Mouse (Mus musculus) olfactory bulb, adult 2 months (tissue): Measurements from ENCODE around the gene Sacm1l. TPM values are rescaled to one million over a fixed set of nuclear protein-coding genes. Genes with fewer than 3 reads are reported as not detected.

Source experiments
- H3K27ac ChIP-seq: fragments of 200-500 bp; 2 replicates; pipeline ENCODE4 v1.5.1; 2012; ENCODE audit warnings: low read depth, low read length; ENCODE audit not compliant: insufficient read depth
- H3K4me1 ChIP-seq: fragments of 200-500 bp; 2 replicates; pipeline ENCODE4 v1.6.1; 2012; ENCODE audit warnings: low read length; ENCODE audit not compliant: control insufficient read depth, insufficient read depth
- H3K4me3 ChIP-seq: fragments of 200-500 bp; 2 replicates; pipeline ENCODE4 v1.5.1; 2012; ENCODE audit warnings: mild to moderate bottlenecking, low read depth, low read length, moderate library complexity; ENCODE audit not compliant: insufficient read depth
- CTCF ChIP-seq: fragments of 200-500 bp; IDR thresholded peaks from 2 replicates; pipeline ENCODE4 v1.5.1; 2012; ENCODE audit warnings: low read depth, mild to moderate bottlenecking, low read length, moderate library complexity; ENCODE audit not compliant: insufficient read depth
- POLR2A ChIP-seq: fragments of 200-500 bp; IDR thresholded peaks from 2 replicates; pipeline ENCODE4 v1.6.1; 2012; ENCODE audit warnings: mild to moderate bottlenecking, low read depth, low read length, moderate library complexity; ENCODE audit not compliant: insufficient read depth
- WGBS: fragments of 180-500 bp; shearing (Covaris S2); methylation state at CpG from one replicate; pipeline ENCODE4 v1.1.7; 2018; 5-methylcytosine and 5-hydroxymethylcytosine counted together
- polyA plus RNA-seq: library from polyadenylated mRNA; stranded (reverse); fragments of >200 nt; gene quantifications from 2 replicates; pipeline ENCODE4 v1.2.4, GENCODE M21; 2012; ENCODE audit warnings: low replicate concordance; ENCODE audit not compliant: missing spikeins, insufficient read depth, insufficient read length

The Sacm1l gene
- polyA plus RNA-seq, 1 experiment = not detected

- Histone ChIP-seq H3K4me3 (no peak overlapping the region), H3K27ac (no peak overlapping the region)
- TF ChIP-seq POLR2A (no peak), CTCF (no peak)
Observed at GRCm38 (mm10) chr9:123531234-123531633, 1.7 kb downstream of the Sacm1l start.

GRCm38 (mm10) chr9:123536613-123537012 lies 7.1 kb downstream of the Sacm1l start:
- H3K27ac ChIP-seq = no peak overlapping the region
- H3K4me1 ChIP-seq = no peaks in the 10 kb centered on the region; the same call in 1 of the 2 replicates
- 62% methylated on average over 2 of the region's 2 CpGs for WGBS
- TF ChIP-seq CTCF (no peak), POLR2A (no peak)
- no peak overlapping the region for H3K4me3 ChIP-seq

More at GRCm38 (mm10) chr9:123531234-123531633, 1.7 kb downstream of the Sacm1l start:
- H3K4me1 ChIP-seq = no peaks in the 10 kb centered on the region

DNA sequence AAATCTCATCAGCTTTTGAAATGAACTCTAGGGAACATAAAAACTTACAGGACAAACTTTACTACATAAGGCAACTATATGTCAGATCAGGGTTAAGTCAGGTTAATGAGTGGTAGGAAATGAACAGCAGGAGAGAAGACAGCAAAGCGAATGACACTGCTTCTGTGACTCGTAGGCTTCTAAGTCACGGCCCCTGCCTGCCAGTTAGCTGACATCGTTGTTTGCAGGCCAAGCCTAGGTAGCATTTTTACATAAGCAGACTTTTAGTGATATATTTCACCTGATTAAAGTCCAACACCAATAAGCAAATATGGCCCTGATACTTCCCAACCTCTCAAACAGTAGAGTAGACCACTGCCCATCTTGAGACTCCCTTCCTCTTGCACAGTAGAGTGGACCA lies 8.6 kb downstream of the Sacm1l start:
- WGBS = 73% methylated on average over 4 of the region's 4 CpGs

DNA sequence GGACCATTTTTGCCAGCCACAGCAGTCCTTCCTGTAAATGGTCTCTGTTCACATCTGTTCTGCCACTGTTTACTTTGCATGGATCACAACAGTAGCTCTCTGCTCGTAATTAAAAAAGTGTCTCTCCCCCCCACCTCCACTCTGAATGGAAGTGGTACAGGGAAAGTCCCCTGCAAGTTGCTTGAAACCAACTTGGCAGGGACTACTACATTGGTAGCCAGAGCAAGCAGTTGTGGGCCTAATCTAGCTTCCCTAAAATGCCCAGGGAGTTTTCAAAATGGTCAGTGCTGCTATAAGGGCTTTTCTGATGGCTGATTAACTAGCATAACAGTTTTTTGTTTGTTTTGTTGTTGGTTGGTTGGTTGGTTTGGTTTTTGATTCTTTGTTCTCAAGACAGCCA lies 9.5 kb downstream of the Sacm1l start:
- TF ChIP-seq POLR2A = no peak
- no peak for TF ChIP-seq CTCF
- Histone ChIP-seq H3K27ac (peak overlapping the region; percentile 37; the same call in 1 of the 2 replicates), H3K4me3 (no peak overlapping the region), H3K4me1 (no peaks in the 10 kb centered on the region; the same call in 1 of the 2 replicates)
- 3% methylated on average over 1 of the region's 1 CpGs for WGBS

More for the DNA sequence above, 8.6 kb downstream of the Sacm1l start:
- TF ChIP-seq CTCF (no peak), POLR2A (no peak)
- Histone ChIP-seq H3K27ac (no peak overlapping the region), H3K4me1 (no peaks in the 10 kb centered on the region; the same call in 1 of the 2 replicates), H3K4me3 (no peak overlapping the region)

DNA sequence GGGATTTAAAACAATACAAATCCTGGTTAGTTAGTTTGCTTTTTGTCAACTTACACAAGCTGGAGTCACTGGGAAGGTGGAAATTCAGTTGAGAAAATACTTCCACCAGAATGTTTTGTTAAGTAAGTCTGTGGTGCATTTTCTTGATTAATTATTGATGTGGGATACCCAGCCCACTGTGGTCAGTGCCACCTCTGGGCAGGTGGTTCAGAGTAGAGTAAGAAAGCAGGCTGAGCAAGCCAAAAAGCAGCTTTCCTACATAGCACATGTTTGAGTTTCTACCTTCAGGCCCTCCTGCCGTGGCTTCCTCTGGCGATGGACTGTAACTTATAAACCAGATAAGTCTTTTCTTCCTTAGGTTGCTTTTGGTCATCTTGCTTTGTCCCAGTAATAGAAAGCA lies 10.3 kb downstream of the Sacm1l start:
- Histone ChIP-seq H3K4me3 (no peak overlapping the region), H3K4me1 (no peaks in the 10 kb centered on the region; the same call in 1 of the 2 replicates), H3K27ac (no peak overlapping the region)
- WGBS = 87% methylated on average over 2 of the region's 2 CpGs
- TF ChIP-seq CTCF = no peak
- no peak for TF ChIP-seq POLR2A

DNA sequence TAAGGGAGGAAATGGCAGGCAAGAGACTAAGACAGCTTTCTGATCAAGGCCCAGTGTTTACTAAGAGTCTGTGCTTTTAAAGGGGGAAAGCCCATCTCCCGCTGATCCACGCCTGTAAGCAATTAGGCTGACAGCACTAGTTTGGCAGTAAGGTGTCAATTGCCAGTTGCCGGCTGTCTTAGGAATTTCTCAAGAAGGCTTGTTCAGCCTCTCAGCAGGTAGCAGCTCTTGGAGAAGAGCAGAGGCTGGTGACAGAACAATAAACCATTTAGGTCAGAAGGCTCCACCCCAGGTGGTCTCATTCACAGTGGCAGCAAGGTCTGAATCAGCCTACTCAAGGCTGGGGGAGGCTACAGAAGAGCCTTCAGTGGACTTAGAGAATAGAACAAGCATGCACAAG lies 25.0 kb downstream of the Sacm1l start:
- 18% methylated on average over 3 of the region's 3 CpGs for WGBS

DNA sequence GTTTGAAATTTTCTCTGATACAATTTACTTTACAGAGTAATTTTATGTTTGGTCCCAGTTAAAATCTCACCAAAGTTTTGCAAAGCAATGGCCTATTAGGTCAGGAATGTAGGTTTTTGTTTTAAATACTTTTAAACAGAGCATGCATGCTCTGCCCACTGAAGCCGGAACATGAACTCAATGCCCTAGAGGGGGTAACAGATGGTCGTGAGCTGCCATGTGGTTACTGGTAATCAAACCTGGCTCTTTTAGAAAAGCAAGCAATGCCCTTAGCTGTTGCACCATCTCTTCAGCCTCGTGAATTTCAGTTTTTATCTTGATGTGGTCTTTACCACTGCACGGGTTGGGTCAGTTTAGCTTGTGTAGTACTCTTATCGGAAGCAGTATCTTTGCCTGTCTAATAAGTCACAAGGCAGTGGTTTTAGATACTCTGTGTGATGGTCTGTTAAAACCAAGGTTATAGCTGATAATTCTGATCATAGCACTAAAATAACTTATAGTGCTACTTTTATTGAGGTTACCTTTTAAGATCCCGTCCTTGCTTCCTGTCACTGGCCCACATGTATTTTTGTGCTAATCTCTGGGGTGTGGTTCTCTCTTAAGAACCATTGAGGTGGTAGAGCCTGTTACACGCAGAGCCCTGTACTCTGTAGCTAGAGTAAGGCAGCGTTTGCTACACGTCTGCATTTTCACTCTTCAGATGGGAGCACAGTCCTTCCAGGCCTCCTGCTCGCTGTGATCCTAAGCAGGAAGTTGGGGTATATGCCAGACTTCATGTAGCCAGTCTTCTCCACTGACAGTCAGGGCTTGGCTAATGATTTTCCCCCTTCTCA lies 48.0 kb downstream of the Sacm1l start:
- H3K27ac ChIP-seq = no peak overlapping the region
- H3K4me1 ChIP-seq = no peaks in the 10 kb centered on the region
- H3K4me3 ChIP-seq = no peak overlapping the region
- WGBS = 90% methylated on average over 10 of the region's 10 CpGs
- no peak for TF ChIP-seq CTCF
- no peak for TF ChIP-seq POLR2A

More for the DNA sequence above, 25.0 kb downstream of the Sacm1l start:
- TF ChIP-seq CTCF = no peak
- TF ChIP-seq POLR2A = no peak
- Histone ChIP-seq H3K4me3 (no peak overlapping the region), H3K27ac (0 out of 2 replicates have a peak overlapping the region, but pooled peaks have one; percentile 23), H3K4me1 (peaks cover 3% of the 10 kb centered on the region)

DNA sequence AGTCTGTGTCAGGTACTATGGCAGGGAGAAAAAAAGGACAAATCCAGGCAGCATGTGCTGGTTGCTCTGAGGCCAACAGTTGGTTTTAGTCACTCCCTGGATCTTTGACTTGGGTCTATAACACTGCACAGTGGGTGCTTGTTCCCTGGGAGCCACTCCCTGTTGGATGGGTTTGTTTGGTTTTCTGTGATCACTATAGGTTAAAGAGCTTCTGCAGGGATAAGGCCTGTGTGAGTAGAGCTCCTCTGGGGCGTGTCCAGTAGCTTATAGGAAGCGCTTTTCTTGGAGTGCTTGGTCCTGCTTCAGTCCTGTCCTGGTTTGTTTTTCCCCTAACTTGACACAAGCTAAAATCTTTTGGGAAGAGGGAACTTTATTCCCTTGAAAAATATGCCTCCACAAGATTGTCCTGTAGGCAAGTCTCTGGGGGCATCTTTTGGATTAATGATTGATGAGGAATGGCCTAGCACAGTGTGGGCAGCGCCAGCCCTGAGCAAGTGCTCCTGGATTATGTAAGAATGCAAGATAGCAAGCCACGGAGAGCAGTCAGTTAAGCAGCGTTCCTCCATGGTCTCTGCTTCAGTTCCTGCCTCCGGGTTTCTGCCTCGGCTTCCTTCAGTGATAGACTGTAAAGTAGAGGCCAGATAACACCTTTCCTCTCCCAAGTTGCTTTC lies 59.8 kb downstream of the Sacm1l start:
- H3K4me1 ChIP-seq = no peaks in the 10 kb centered on the region
- H3K4me3 ChIP-seq = no peak overlapping the region
- 91% methylated on average over 7 of the region's 7 CpGs for WGBS
- H3K27ac ChIP-seq = no peak overlapping the region
- TF ChIP-seq CTCF (no peak), POLR2A (no peak)

DNA sequence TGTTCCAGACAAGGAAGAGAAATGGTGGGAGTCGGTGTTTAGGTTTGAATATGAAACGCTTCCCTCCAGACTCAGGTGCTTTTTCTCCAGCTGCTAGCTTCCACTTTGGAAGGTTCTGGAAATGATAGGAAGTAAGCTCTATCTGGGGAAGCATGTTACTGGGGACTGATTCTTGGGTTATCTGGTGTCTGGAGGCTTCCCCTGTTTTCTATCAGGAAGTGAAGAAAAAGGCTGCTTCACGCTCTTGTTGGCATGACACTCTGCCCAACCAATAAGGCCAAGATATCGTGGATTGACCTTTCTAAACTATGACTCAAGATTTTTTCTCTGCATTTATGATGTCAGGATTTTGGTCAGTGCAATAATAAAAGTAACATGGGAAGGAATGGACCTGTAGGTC lies 65.6 kb downstream of the Sacm1l start:
- no peaks in the 10 kb centered on the region for H3K4me1 ChIP-seq
- H3K27ac ChIP-seq = no peak overlapping the region
- TF ChIP-seq POLR2A (no peak), CTCF (no peak)
- H3K4me3 ChIP-seq = no peak overlapping the region
- WGBS = 95% methylated on average over 4 of the region's 4 CpGs
